Mouse (Mus musculus): Measurements from ENCODE around the gene Crnkl1.

Gene Crnkl1

GRCm38 (mm10) chr2:145934339-145935231, at the start of gene Crnkl1, which contains the start of gene Cfap61:
Crnkl1 (minus strand) TSS chr2:145935014.
Cfap61 (plus strand) TSS chr2:145934784.
- ATAC-seq (ENCODE audit: insufficient number of reproducible peaks, low FRiP score, low TSS enrichment): peak; percentile 99

GRCm38 (mm10) chr2:145982317-145983045, 47.7 kb upstream of the Crnkl1 start:
- ATAC-seq (ENCODE audit: insufficient number of reproducible peaks, low FRiP score, low TSS enrichment): no peak

DNA sequence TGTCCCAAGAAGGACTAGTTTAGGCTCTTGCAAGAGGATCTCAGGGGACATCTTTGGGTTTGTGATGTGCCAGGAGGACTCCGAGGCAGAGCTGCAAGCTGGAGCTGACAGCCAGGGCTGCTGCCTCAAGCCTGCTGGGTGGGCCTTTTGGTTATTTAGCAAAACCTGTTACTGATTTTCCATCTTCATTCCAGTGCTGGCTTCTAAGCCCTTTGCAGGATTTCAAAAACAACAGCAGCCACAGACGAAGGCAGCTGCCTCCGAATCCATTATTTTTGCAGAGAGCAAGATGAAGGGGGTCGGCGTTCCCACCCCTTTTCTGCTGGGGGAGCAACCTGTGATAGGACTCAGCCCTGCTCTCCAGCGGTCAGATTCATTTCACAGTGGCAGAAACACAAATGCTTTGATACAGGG, 46.9 kb upstream of the Crnkl1 start:
- no peak for ATAC-seq (ENCODE audit: insufficient number of reproducible peaks, low FRiP score, low TSS enrichment)

- ATAC-seq (ENCODE audit: insufficient number of reproducible peaks, low FRiP score, low TSS enrichment): no peak
These were observed 46.1 kb upstream of the Crnkl1 start for GRCm38 (mm10) chr2:145980881-145981280.

DNA sequence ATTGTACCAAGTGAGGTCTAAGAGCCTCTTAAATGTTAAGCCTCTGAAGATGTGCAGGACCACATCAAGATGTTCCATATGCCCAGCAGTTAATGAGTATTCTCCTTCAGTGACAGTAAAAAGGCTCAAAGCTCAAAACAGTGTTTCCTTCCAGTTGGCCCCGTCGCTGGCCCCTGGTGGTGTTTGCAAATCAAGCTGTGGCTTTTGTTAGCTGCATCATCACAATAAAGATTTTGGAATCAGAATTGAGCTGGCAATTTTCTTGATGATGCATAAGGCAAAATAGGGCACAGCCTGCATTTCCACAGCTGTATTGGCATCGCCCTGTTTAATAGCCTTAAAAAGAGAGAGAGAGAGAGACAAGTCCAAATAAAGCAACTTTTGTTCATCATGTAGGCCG, 44.8 kb upstream of the Crnkl1 start:
- ATAC-seq (ENCODE audit: insufficient number of reproducible peaks, low FRiP score, low TSS enrichment): no peak

DNA sequence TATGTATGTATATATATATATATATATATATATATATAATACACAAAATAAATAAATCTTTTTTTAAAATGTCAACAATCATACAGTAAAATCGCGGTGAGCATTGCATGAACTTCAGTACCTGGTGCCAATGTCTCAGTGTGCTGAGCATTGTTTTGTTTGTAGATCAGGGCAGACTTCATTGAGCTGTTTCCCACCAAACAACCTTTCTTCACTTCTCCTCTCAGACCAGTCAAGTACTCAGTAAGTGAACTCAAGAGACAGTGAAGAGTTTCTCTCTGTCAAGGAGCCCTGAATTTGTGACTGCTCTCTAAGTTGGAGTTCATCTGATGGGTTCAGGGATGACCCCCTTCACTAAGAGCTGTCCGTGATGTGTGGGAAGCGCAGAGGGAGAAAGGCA, 37.8 kb upstream of the Crnkl1 start:
- no peak for ATAC-seq (ENCODE audit: insufficient number of reproducible peaks, low FRiP score, low TSS enrichment)

DNA sequence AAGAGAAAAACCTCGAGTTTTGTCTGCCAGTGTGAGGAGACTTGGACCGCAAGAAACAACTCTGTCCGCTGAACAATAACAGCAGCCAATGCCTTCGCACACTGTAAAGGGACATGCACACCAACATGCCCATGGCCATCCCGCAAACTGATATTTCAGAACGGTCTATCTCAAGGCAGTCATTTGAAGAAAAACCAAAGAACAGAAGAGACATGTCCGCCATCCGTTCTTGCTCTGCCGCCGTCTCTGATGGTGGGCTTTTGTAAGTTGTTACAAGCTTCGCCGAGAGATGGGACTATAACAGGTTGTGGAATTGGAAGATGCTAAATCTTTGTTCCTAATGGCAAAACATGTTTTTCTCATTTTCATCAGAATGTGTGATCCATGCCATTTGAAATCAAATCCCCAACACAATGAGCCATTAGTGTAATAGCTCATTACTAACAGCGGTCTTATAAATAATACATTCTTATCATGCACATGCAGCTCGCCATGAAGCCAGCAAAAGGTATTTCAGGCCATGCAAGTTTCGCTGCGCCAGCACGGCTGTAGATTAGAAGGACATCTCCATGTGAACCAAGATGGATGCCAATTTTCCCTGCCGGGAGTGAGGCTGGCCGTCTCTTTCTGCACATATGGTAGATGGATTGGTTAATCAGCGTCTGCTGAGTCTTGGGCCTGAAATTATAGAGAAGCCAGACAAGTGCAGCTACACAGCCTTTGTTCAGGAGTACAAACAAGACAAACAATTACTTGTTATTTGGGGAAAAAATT, 36.6 kb upstream of the Crnkl1 start:
- ATAC-seq (ENCODE audit: insufficient number of reproducible peaks, low FRiP score, low TSS enrichment): peak; percentile 86

DNA sequence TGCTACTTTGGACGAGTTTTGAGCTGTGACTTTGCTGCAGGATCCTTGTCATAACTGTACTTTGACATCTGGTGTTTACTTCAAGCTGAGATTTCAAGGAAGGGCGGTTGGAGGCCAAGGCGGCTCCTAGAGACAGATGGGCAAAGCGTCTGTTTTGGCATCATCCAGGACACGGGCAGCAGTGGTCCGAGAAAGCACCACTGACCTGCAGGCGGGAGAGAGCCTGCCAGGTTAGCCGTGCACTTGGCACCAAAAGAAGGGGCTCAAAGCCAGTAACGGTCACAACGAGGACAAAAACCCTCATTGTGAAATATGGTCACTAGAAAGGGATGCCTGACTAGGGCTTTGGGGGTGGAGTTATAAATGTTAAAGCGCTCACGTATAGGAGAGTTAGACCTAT, 35.9 kb upstream of the Crnkl1 start:
- peak; percentile 80 for ATAC-seq (ENCODE audit: insufficient number of reproducible peaks, low FRiP score, low TSS enrichment)

GRCm38 (mm10) chr2:145961861-145962260, 27.0 kb upstream of the Crnkl1 start:
- no peak for ATAC-seq (ENCODE audit: insufficient number of reproducible peaks, low FRiP score, low TSS enrichment)

DNA sequence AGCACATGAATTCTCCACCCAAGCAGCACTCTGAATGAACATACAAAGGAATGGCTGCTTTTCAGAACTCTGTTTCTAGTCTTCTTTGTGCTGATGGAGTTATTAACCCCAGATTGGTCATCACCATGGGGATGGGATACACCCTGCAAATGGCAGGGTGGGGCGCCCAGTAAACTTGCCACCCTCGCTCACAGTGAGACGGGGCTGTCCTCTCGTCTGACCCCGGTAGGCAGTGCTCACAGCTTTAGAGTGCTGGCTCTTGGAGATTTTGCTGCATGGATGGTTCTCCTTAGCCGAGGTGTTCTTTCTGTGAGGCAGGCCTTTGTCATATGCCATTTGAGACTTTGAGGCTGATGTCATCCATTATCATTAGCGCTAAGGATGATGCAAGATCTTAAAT, 23.7 kb upstream of the Crnkl1 start:
- no peak for ATAC-seq (ENCODE audit: insufficient number of reproducible peaks, low FRiP score, low TSS enrichment)

- no peak for ATAC-seq (ENCODE audit: insufficient number of reproducible peaks, low FRiP score, low TSS enrichment)
These were observed 23.3 kb upstream of the Crnkl1 start for GRCm38 (mm10) chr2:145958097-145958496.

GRCm38 (mm10) chr2:145957450-145957849, 22.6 kb upstream of the Crnkl1 start:
- ATAC-seq (ENCODE audit: insufficient number of reproducible peaks, low FRiP score, low TSS enrichment): peak; percentile 56; the same call in 1 of the 2 replicates

- no peak for ATAC-seq (ENCODE audit: insufficient number of reproducible peaks, low FRiP score, low TSS enrichment)
These were observed 21.5 kb upstream of the Crnkl1 start for GRCm38 (mm10) chr2:145956318-145956717.

DNA sequence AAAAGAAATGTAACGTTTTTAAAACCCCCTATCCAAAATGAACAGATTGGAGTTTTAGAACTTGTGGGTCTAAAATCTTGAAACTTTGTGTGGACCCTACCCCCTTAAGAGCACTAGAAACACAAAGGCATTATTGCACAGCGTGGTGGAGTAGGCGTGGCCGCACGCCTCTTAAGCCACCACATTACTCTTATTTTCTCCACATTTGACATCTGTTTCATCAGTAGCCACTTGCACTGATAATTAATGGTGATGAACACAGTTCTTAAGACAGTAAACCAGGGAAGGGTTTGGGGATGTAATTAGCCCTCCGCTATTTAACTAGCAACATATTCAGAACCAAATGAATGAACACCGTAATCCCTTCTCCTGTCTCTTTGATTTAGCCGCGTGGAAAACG, 21.0 kb upstream of the Crnkl1 start:
- no peak for ATAC-seq (ENCODE audit: insufficient number of reproducible peaks, low FRiP score, low TSS enrichment)

DNA sequence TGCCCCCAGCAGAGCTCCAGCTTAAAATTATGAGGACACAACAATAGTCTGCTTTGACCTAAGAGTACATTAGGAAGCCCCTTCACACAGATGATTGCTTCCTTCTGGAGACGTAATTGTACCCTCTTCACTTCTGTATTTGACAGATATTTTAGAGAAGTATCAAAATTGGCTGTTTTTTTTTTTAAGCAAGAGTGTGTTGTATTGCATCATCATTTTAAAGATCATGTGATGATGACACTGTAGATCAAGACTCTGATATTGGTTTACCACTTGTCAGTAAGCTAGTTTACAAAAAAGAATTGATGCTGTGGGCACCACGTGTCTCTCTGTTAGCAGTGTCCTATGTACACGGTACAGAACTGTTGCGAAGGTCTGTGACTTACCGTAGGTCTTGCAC, 17.9 kb upstream of the Crnkl1 start:
- no peak for ATAC-seq (ENCODE audit: insufficient number of reproducible peaks, low FRiP score, low TSS enrichment)

- no peak for ATAC-seq (ENCODE audit: insufficient number of reproducible peaks, low FRiP score, low TSS enrichment)
These were observed 15.4 kb upstream of the Crnkl1 start for GRCm38 (mm10) chr2:145950239-145950638.

- no peak for ATAC-seq (ENCODE audit: insufficient number of reproducible peaks, low FRiP score, low TSS enrichment)
These were observed 14.8 kb upstream of the Crnkl1 start for GRCm38 (mm10) chr2:145949475-145950068.

- no peak for ATAC-seq (ENCODE audit: insufficient number of reproducible peaks, low FRiP score, low TSS enrichment)
These were observed 13.7 kb upstream of the Crnkl1 start for GRCm38 (mm10) chr2:145948402-145948954.

DNA sequence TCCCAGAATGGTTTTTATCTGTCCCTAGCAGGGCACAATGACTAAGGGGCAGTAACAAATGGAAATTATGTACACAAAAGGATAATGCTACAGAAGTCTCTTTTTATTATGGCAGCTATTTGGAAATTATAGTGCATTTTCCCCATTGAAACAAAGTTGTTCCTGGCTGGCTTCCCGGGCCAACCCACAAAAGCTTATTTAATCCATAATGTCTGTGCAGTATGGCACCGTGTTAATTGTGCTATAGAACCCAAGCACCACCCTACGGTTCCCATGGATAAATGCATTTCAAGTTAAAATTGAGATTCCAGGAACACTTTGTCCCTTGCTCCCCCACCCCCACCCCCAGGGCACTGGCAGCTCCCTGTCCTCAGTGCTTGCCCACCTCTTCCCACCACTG, 9.5 kb upstream of the Crnkl1 start:
- ATAC-seq (ENCODE audit: insufficient number of reproducible peaks, low FRiP score, low TSS enrichment): no peak

GRCm38 (mm10) chr2:145941403-145941802, 6.6 kb upstream of the Crnkl1 start:
- no peak for ATAC-seq (ENCODE audit: insufficient number of reproducible peaks, low FRiP score, low TSS enrichment)
